In genomic region chr16:20692241-20692965, GRCm38 (mm10) we compare ENCODE assay signal across 9 mouse cellular contexts. TPM values are rescaled to one million over a fixed set of nuclear protein-coding genes. Genes with fewer than 3 reads are reported as not detected.
DNase-seq lines count a peak whose midpoint lies in the region; ATAC-seq and TF ChIP-seq lines count a peak whose summit lies in the region.
"Had no signal": no experiment of that assay in that cellular context is flagged by ENCODE, and none has a peak within 500 bp of the region (broad histone marks: within the 10 kb centered on the region; RNA-seq: fewer than 3 reads in every experiment).

No protein-coding gene starts in this region.

- no peak overlapping the region for H3K27ac ChIP-seq in kidney, embryonic 16.5 days (ENCODE audit: low read length)
- H3K27ac ChIP-seq in hindbrain, embryonic 14.5 days, result peak overlapping the region; percentile 97
- no peak overlapping the region for H3K27ac ChIP-seq in kidney, adult 2 months (ENCODE audit: insufficient read depth, low read depth, low read length)

- no peak for TF ChIP-seq CTCF in kidney, adult 2 months (conservative IDR thresholded peaks at IDR 0.05; ENCODE audit: insufficient read depth, insufficient read length, low read depth, low read length)

- peak overlapping the region; percentile 93 for H3K4me2 ChIP-seq in kidney, embryonic 16.5 days (replicated peaks; ENCODE audit: low read depth, low read length)
- peak overlapping the region; percentile 79; the same call in 1 of the 2 replicates for H3K4me2 ChIP-seq in hindbrain, embryonic 14.5 days (replicated peaks)

- 41% methylated on average over 16 of the region's 16 CpGs for WGBS in kidney, embryonic 16.5 days
- WGBS in hindbrain, embryonic 14.5 days, result 38% methylated on average over 16 of the region's 16 CpGs
- WGBS in kidney, adult 2 months, result 68% methylated on average over 16 of the region's 16 CpGs

- H3K9ac ChIP-seq in kidney, embryonic 16.5 days (replicated peaks; ENCODE audit: low read length), result no peak overlapping the region
- peak overlapping the region; percentile 79; the same call in 1 of the 2 replicates for H3K9ac ChIP-seq in hindbrain, embryonic 14.5 days

- no peak for DNase-seq in kidney, postnatal 14 days
- peak; percentile 17 for DNase-seq in embryo, embryonic 11 days
- no peak for DNase-seq in hindbrain, embryonic 14.5 days (ENCODE audit: low spot score)
- peak; percentile 30 for DNase-seq in neural tube, embryonic 10.5 days (ENCODE audit: extremely low spot score, low spot score)
- DNase-seq in kidney, adult 2 months, result no peak
- DNase-seq in lung, postnatal 14 days, result no peak
- DNase-seq in adrenal gland, adult 2 months, result no peak

- H3K36me3 ChIP-seq in kidney, embryonic 16.5 days (ENCODE audit: insufficient read depth, low read length), result peaks cover 42% of the 10 kb centered on the region
- peaks cover 53% of the 10 kb centered on the region for H3K36me3 ChIP-seq in hindbrain, embryonic 14.5 days (replicated peaks; ENCODE audit: control insufficient read depth, insufficient read depth)
- peaks cover 8% of the 10 kb centered on the region for H3K36me3 ChIP-seq in kidney, adult 2 months (ENCODE audit: control insufficient read depth, insufficient read depth, low read length)

- no peak; the same call in 1 of the 2 replicates for ATAC-seq in kidney, embryonic 16.5 days (ENCODE audit: low FRiP score, low TSS enrichment)
- ATAC-seq in hindbrain, embryonic 14.5 days (ENCODE audit: low FRiP score), result no peak; the same call in 1 of the 2 replicates

- H3K4me1 ChIP-seq in kidney, embryonic 16.5 days (ENCODE audit: insufficient read depth, low read length), result peaks cover 31% of the 10 kb centered on the region
- H3K4me1 ChIP-seq in hindbrain, embryonic 14.5 days (replicated peaks; ENCODE audit: control insufficient read depth, insufficient read depth, low read length), result peaks cover 38% of the 10 kb centered on the region
- no peaks in the 10 kb centered on the region for H3K4me1 ChIP-seq in kidney, adult 2 months (ENCODE audit: control insufficient read depth, insufficient read depth, low read length)

- H3K9me3 ChIP-seq in kidney, embryonic 16.5 days (ENCODE audit: low read length), result no peaks in the 10 kb centered on the region
- no peaks in the 10 kb centered on the region for H3K9me3 ChIP-seq in hindbrain, embryonic 14.5 days (ENCODE audit: control insufficient read depth, low read length)

- TF ChIP-seq POLR2A in kidney, adult 2 months (IDR thresholded peaks at IDR 0.05; ENCODE audit: low read depth, low read length), result no peak

- H3K27me3 ChIP-seq in kidney, embryonic 16.5 days (ENCODE audit: insufficient read depth, low read length), result no peaks in the 10 kb centered on the region
- no peaks in the 10 kb centered on the region for H3K27me3 ChIP-seq in hindbrain, embryonic 14.5 days (ENCODE audit: control insufficient read depth, insufficient read depth, low read length)
- H3K27me3 ChIP-seq in kidney, adult 2 months (replicated peaks; ENCODE audit: control insufficient read depth, insufficient read depth, low read length), result no peaks in the 10 kb centered on the region

- H3K4me3 ChIP-seq in kidney, embryonic 16.5 days (ENCODE audit: low read length), result no peak overlapping the region
- peak overlapping the region; percentile 63 for H3K4me3 ChIP-seq in hindbrain, embryonic 14.5 days (replicated peaks; ENCODE audit: low read length)
- H3K4me3 ChIP-seq in kidney, adult 2 months (ENCODE audit: insufficient read depth, low read depth, low read length), result no peak overlapping the region

RNA-seq across cellular contexts. Expression of gene Fam131a, which starts 0.6 kb away (rescaled TPM):
- 7.6 and 8.0 TPM in 2 replicates for polyA plus RNA-seq in kidney, embryonic 16.5 days (2015; fragmentation: Nextera tagmentation; extraction: Ambion mirVana)
- 41.8 and 44.2 TPM in 2 replicates for polyA plus RNA-seq in hindbrain, embryonic 14.5 days (2014; fragmentation: Nextera tagmentation; extraction: Ambion mirVana)
- polyA plus RNA-seq in kidney, adult 2 months (2012; rRNA removed), result 3.6 and 4.7 TPM in 2 replicates
- total RNA-seq in adrenal gland, adult 2 months (2021), result 10 to 100 TPM; 10.3 to 13.3 TPM
- 24.9 and 29.4 TPM in 2 replicates for polyA plus RNA-seq in adrenal gland, adult 2 months (2012; rRNA removed)

RNA-seq across cellular contexts. Expression of gene Eif4g1, which starts 24.3 kb away (rescaled TPM):
- 183 and 193 TPM in 2 replicates for polyA plus RNA-seq in kidney, embryonic 16.5 days (2015; fragmentation: Nextera tagmentation; extraction: Ambion mirVana)
- 124 and 130 TPM in 2 replicates for polyA plus RNA-seq in hindbrain, embryonic 14.5 days (2014; fragmentation: Nextera tagmentation; extraction: Ambion mirVana)
- 262 and 316 TPM in 2 replicates for polyA plus RNA-seq in kidney, adult 2 months (2012; rRNA removed)
- 100 to 1,000 TPM; 368 to 454 TPM for total RNA-seq in adrenal gland, adult 2 months (2021)
- polyA plus RNA-seq in adrenal gland, adult 2 months (2012; rRNA removed), result 486 and 565 TPM in 2 replicates

RNA-seq across cellular contexts. Expression of gene Polr2h, which starts 25.1 kb away (rescaled TPM):
- 107 and 119 TPM in 2 replicates for polyA plus RNA-seq in kidney, embryonic 16.5 days (2015; fragmentation: Nextera tagmentation; extraction: Ambion mirVana)
- polyA plus RNA-seq in hindbrain, embryonic 14.5 days (2014; fragmentation: Nextera tagmentation; extraction: Ambion mirVana), result 93.2 and 95.9 TPM in 2 replicates
- polyA plus RNA-seq in kidney, adult 2 months (2012; rRNA removed), result 14.0 and 22.4 TPM in 2 replicates
- 10 to 100 TPM; 31.2 to 45.2 TPM for total RNA-seq in adrenal gland, adult 2 months (2021)
- 9.3 and 9.5 TPM in 2 replicates for polyA plus RNA-seq in adrenal gland, adult 2 months (2012; rRNA removed)

RNA-seq across cellular contexts. Expression of gene Clcn2, which starts 25.1 kb away (rescaled TPM):
- polyA plus RNA-seq in kidney, embryonic 16.5 days (2015; fragmentation: Nextera tagmentation; extraction: Ambion mirVana), result 18.7 and 20.1 TPM in 2 replicates
- 28.7 and 32.1 TPM in 2 replicates for polyA plus RNA-seq in hindbrain, embryonic 14.5 days (2014; fragmentation: Nextera tagmentation; extraction: Ambion mirVana)
- 21.4 and 33.1 TPM in 2 replicates for polyA plus RNA-seq in kidney, adult 2 months (2012; rRNA removed)
- total RNA-seq in adrenal gland, adult 2 months (2021), result 10 to 100 TPM; 24.5 to 60.5 TPM
- polyA plus RNA-seq in adrenal gland, adult 2 months (2012; rRNA removed), result 198 and 282 TPM in 2 replicates

RNA-seq across cellular contexts. Expression of gene Chrd, which starts 40.5 kb away (rescaled TPM):
- 5.4 and 5.9 TPM in 2 replicates for polyA plus RNA-seq in kidney, embryonic 16.5 days (2015; fragmentation: Nextera tagmentation; extraction: Ambion mirVana)
- polyA plus RNA-seq in hindbrain, embryonic 14.5 days (2014; fragmentation: Nextera tagmentation; extraction: Ambion mirVana), result 5.4 and 7.3 TPM in 2 replicates
- 7.2 and 10.7 TPM in 2 replicates for polyA plus RNA-seq in kidney, adult 2 months (2012; rRNA removed)
- 10 to 100 TPM in 1 of 2 experiments, 1 to 10 TPM in 1; 9.1 to 19.3 TPM for total RNA-seq in adrenal gland, adult 2 months (2021)
- polyA plus RNA-seq in adrenal gland, adult 2 months (2012; rRNA removed), result 41.4 and 43.5 TPM in 2 replicates
- total RNA-seq: hematopoietic stem cell, adult 5-6 weeks had no signal

Comparison
In these comparisons a context has a peak if more than half of its experiments do, and no peak if none do; other contexts are left out.
1. DNase-seq: peak in embryo, embryonic 11 days (single experiment) and neural tube, embryonic 10.5 days (single experiment); none in kidney, postnatal 14 days (single experiment), hindbrain, embryonic 14.5 days (single experiment), kidney, adult 2 months (single experiment), lung, postnatal 14 days (single experiment) and adrenal gland, adult 2 months (single experiment).